Mouse (Mus musculus): ENCODE results near the gene Mogs.

- no peak for TF ChIP-seq CTCF (IDR thresholded peaks at IDR 0.05; ENCODE audit: borderline replicate concordance, insufficient read depth, low read length)
- TF ChIP-seq POLR2A (IDR thresholded peaks at IDR 0.05; ENCODE audit: low read depth, low read length) = no peak
Measured at GRCm38 (mm10) chr6:83151721-83152120, 36.4 kb downstream of the Mogs start.
